Mouse (Mus musculus) thymus, adult 2 months (tissue): ENCODE results near the gene Grb14. TPM values are rescaled to one million over a fixed set of nuclear protein-coding genes. Genes with fewer than 3 reads are reported as not detected.

Experiments
- DNase-seq: peaks from one replicate; pipeline ENCODE4 v3.0.0; 2021
- H3K27ac ChIP-seq: fragments of 200-500 bp; 2 replicates; pipeline ENCODE4 v1.5.1; 2012; ENCODE audit warnings: low read length, control low read depth; ENCODE audit not compliant: control insufficient read depth, insufficient read depth
- H3K27me3 ChIP-seq: fragments of 200-500 bp; 2 replicates; pipeline ENCODE4 v1.6.1; 2012; ENCODE audit warnings: mild to moderate bottlenecking, low read length, moderate library complexity, mixed read lengths; ENCODE audit not compliant: control insufficient read depth, insufficient read depth
- H3K36me3 ChIP-seq: fragments of 200-500 bp; 2 replicates; pipeline ENCODE4 v1.6.1; 2012; ENCODE audit warnings: mild to moderate bottlenecking, low read length, moderate library complexity; ENCODE audit not compliant: control insufficient read depth, insufficient read depth
- H3K4me1 ChIP-seq: fragments of 200-500 bp; replicated peaks from 2 replicates; pipeline ENCODE4 v1.6.1; 2012; ENCODE audit warnings: low read length; ENCODE audit not compliant: control insufficient read depth, insufficient read depth
- H3K4me3 ChIP-seq: fragments of 200-500 bp; 2 replicates; pipeline ENCODE4 v1.5.1; 2012; ENCODE audit warnings: mild to moderate bottlenecking, low read length, control low read depth, moderate library complexity; ENCODE audit not compliant: control insufficient read depth, insufficient read depth
- CTCF ChIP-seq: fragments of 200-500 bp; IDR thresholded peaks from 2 replicates; pipeline ENCODE4 v1.5.1; 2012; ENCODE audit warnings: mild to moderate bottlenecking, control low read depth, low read length, moderate library complexity, borderline replicate concordance; ENCODE audit not compliant: control insufficient read depth, poor library complexity, insufficient read depth; ENCODE audit errors: extremely low read depth
- POLR2A ChIP-seq: fragments of 200-500 bp; IDR thresholded peaks from 2 replicates; pipeline ENCODE4 v1.6.1; 2012; ENCODE audit warnings: mild to moderate bottlenecking, low read length, control low read depth, moderate library complexity; ENCODE audit not compliant: control insufficient read depth, poor library complexity, insufficient read depth; ENCODE audit errors: extremely low read depth
- WGBS: fragments of 180-500 bp; shearing (Covaris S2); methylation state at CpG from one replicate; pipeline ENCODE4 v1.1.7; 2018; 5-methylcytosine and 5-hydroxymethylcytosine counted together
- polyA plus RNA-seq: library from polyadenylated mRNA; depleted of rRNA; stranded (reverse); fragments of >200 nt; gene quantifications from 2 replicates; pipeline ENCODE4 v1.2.3, GENCODE M21; 2012

The Grb14 gene
- polyA plus RNA-seq, 1 experiment, result 3.5 TPM

DNA sequence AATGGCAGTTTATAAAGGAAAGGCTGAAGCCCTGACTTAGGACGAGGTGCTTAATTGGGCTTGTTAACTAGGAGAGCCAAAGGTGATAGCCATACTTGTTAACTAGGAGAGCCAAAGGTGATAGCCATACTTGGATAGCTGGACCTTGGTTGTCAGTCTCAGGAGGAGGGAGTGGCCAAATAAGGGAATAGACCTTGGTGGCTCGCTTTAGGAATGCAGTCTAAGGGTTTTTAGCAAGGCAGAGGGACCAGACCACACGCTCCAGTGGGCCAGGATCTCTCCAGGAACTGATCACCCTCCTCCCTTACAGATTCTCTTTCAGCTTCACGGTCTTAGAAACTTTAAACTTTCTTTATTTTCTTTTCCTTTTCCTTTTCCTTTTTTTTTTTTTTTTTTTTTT, 13.4 kb upstream of the Grb14 start:
- H3K36me3 ChIP-seq, result no peaks in the 10 kb centered on the region
- H3K27me3 ChIP-seq, result no peaks in the 10 kb centered on the region
- 84% methylated on average over 4 of the region's 4 CpGs for whole genome bisulfite sequencing
- no peaks in the 10 kb centered on the region for H3K4me1 ChIP-seq
- TF ChIP-seq POLR2A (no peak), CTCF (no peak)
- no peak overlapping the region for H3K27ac ChIP-seq
- DNase-seq, result no peak
- H3K4me3 ChIP-seq, result no peak overlapping the region

DNA sequence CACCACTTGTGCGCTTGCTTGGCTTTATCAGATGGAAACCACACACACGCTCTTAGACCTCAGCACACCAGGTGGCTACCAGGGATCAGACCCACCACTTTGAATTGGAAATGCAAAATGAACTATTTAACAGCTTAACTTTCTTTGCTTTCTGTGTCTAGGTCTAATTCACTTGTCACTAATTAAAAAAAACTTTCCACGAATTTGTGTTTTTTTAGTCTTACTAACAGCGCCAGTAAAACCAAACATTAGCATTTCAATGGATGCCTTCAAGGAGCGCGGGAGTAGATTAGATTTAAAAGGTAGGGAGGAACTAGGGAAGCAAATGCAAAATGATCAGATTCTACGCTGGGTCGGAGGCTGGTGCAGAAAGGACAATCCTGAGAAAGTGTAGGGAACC, 12.8 kb upstream of the Grb14 start:
- Histone ChIP-seq H3K4me1 (no peaks in the 10 kb centered on the region), H3K27me3 (no peaks in the 10 kb centered on the region), H3K36me3 (no peaks in the 10 kb centered on the region), H3K4me3 (no peak overlapping the region), H3K27ac (no peak overlapping the region)
- 74% methylated on average over 8 of the region's 8 CpGs for WGBS
- TF ChIP-seq POLR2A (no peak), CTCF (no peak)
- no peak for DNase-seq

DNA sequence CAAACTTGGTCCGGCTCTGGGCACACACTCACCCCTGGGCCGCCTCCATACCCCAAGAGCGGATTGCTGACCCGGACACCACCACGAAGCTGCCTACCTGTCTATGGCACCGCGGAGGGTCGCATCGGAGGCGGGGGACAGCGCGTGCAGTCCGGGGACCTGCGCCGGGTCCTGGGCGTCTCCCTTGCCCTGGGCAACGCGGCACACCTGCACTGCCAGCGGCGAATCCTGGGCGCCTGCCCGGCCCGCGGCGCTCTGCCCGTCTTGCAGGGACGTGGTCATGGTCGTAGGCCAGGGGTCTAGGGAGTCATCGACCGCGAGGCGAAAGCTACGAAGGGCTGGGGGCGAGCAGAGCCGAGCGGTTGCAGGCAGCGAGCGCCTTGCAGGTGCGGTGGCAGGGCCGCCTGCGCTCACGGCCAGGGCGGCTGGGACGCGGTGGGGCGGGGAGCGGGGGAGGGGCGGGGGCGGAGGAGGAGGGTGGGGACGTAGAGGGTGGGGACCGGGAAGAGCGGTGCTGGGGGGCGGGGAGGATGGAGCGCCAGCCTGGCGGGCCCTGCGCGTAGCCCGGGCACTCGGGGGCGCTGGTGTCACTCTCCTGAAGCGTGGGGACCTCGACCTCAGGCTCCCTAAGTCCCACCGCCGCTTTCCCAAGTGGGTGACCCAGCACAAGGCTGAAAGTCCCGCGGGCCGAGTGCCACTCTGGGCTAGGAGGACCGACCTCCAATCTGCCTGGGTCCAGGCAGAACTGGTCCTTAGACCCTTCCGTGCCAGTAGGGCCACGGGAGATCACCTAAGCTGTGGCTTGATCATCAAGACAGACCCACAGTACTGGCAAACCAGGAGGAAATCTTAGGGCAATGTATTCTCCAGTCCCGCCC, 2.2 kb downstream of the Grb14 start:
- WGBS, result 2% methylated on average over 64 of the region's 71 CpGs
- Histone ChIP-seq H3K36me3 (no peaks in the 10 kb centered on the region), H3K27ac (no peak overlapping the region), H3K4me3 (peak overlapping the region; percentile 49), H3K4me1 (peaks cover 6% of the 10 kb centered on the region), H3K27me3 (peaks cover 3% of the 10 kb centered on the region; the same call in 1 of the 2 replicates)
- peak; percentile 57 for DNase-seq
- TF ChIP-seq POLR2A (no peak), CTCF (no peak)

- 44% methylated on average over 15 of the region's 15 CpGs for WGBS
- Histone ChIP-seq H3K27ac (no peak overlapping the region), H3K27me3 (peaks cover 3% of the 10 kb centered on the region; the same call in 1 of the 2 replicates), H3K4me1 (peaks cover 6% of the 10 kb centered on the region), H3K4me3 (peak overlapping the region; percentile 49; the same call in 1 of the 2 replicates), H3K36me3 (no peaks in the 10 kb centered on the region)
- TF ChIP-seq POLR2A (no peak), CTCF (no peak)
- DNase-seq, result no peak
Measured at GRCm38 (mm10) chr2:65021691-65022362, 3.0 kb downstream of the Grb14 start.

DNA sequence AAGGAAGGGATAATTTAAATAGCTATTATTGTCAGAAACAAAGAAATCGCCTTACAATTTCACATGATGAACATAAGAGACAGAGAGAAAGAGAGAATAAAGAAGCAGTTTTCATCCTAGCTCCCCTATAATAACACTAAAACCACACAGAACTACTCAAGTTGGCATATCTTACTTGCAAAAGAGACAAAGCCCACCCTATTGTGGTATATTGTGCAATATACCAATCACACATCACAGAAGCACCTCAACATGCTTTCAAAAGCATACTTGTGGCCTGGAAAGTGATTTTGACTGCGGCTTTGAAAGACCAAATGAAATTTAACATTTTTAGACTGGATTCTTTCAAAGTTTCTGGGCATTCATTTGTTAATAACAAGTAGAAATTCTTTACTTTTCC, 7.4 kb downstream of the Grb14 start:
- Histone ChIP-seq H3K27ac (no peak overlapping the region), H3K36me3 (no peaks in the 10 kb centered on the region), H3K4me3 (no peak overlapping the region), H3K27me3 (0 out of 2 replicates have a peak, but pooled peaks cover 3% of the 10 kb centered on the region), H3K4me1 (peaks cover 5% of the 10 kb centered on the region)
- TF ChIP-seq POLR2A (no peak), CTCF (no peak)
- WGBS, result 76% methylated on average over 2 of the region's 2 CpGs
- DNase-seq, result no peak

- Histone ChIP-seq H3K27ac (no peak overlapping the region), H3K4me1 (no peaks in the 10 kb centered on the region), H3K36me3 (no peaks in the 10 kb centered on the region), H3K27me3 (no peaks in the 10 kb centered on the region), H3K4me3 (no peak overlapping the region)
- TF ChIP-seq CTCF (no peak), POLR2A (no peak)
- DNase-seq, result no peak
- WGBS, result 94% methylated on average over 3 of the region's 3 CpGs
Measured at GRCm38 (mm10) chr2:65014552-65014951, 10.2 kb downstream of the Grb14 start.
